Mouse (Mus musculus) embryonic fibroblast, embryonic 13.5 days (primary cell): ENCODE data around the gene Hspd1. TPM values are rescaled to one million over a fixed set of nuclear protein-coding genes. Genes with fewer than 3 reads are reported as not detected.
"Not testable (repeated sequence)": the region's sequence is repeated elsewhere in the genome, so short reads cannot be mapped to it uniquely, and the experiment has no call there.

ENCODE experiments used
- H3K27ac ChIP-seq: 2 replicates; pipeline ENCODE4 v1.5.1; 2012; ENCODE audit warnings: low read length, control low read depth, inconsistent platforms; ENCODE audit not compliant: insufficient read depth
- H3K4me1 ChIP-seq: 2 replicates; pipeline ENCODE4 v1.6.1; 2011; ENCODE audit warnings: low read length; ENCODE audit not compliant: control insufficient read depth, insufficient read depth
- H3K4me3 ChIP-seq: 2 replicates; pipeline ENCODE4 v1.5.1; 2011; ENCODE audit warnings: mild to moderate bottlenecking, control low read depth, low read length; ENCODE audit not compliant: insufficient read depth
- CTCF ChIP-seq: IDR thresholded peaks from 2 replicates; pipeline ENCODE4 v1.5.1; 2011; ENCODE audit warnings: mild to moderate bottlenecking, control low read depth, low read length, moderate library complexity, borderline replicate concordance; ENCODE audit not compliant: insufficient read depth
- POLR2A ChIP-seq: IDR thresholded peaks from 2 replicates; pipeline ENCODE4 v1.6.1; 2011; ENCODE audit warnings: low read depth, mild to moderate bottlenecking, control low read depth, low read length, moderate library complexity
- polyA plus RNA-seq: library from polyadenylated mRNA; stranded (reverse); fragments of >200 nt; gene quantifications from 2 replicates; pipeline ENCODE4 v1.2.4, GENCODE M21; 2011; ENCODE audit warnings: low read depth; ENCODE audit not compliant: missing spikeins, insufficient read length

The Hspd1 gene
- 335 and 353 TPM in 2 replicates for polyA plus RNA-seq

GRCm38 (mm10) chr1:55087932-55088610 is at the start of gene Hspd1, which contains the start of gene Hspe1:
TSS of gene Hspd1 (minus strand) at chr1:55088243.
TSS of gene Hspe1 (plus strand) at chr1:55088132.
- Histone ChIP-seq H3K27ac (peak within 1 kb of the TSS; percentile 91), H3K4me1 (peaks cover 5% of the 10 kb centered on the region), H3K4me3 (peak within 1 kb of the TSS; percentile 97)
- TF ChIP-seq POLR2A (peak; percentile 95), CTCF (no peak)

GRCm38 (mm10) chr1:55135846-55136245 is 47.8 kb upstream of the Hspd1 start:
- H3K4me3 ChIP-seq: no peak overlapping the region
- peaks cover 2% of the 10 kb centered on the region; the same call in 1 of the 2 replicates for H3K4me1 ChIP-seq
- no peak for TF ChIP-seq CTCF
- no peak for TF ChIP-seq POLR2A
- H3K27ac ChIP-seq: no peak overlapping the region

- Histone ChIP-seq H3K4me3 (no peak overlapping the region), H3K4me1 (peaks cover 2% of the 10 kb centered on the region; the same call in 1 of the 2 replicates), H3K27ac (no peak overlapping the region)
- no peak for TF ChIP-seq CTCF
- TF ChIP-seq POLR2A: no peak
Measured at GRCm38 (mm10) chr1:55134301-55134700, 46.3 kb upstream of the Hspd1 start.

GRCm38 (mm10) chr1:55133173-55133572 is 45.1 kb upstream of the Hspd1 start:
- H3K4me3 ChIP-seq: no peak overlapping the region
- peaks cover 2% of the 10 kb centered on the region; the same call in 1 of the 2 replicates for H3K4me1 ChIP-seq
- H3K27ac ChIP-seq: no peak overlapping the region
- TF ChIP-seq POLR2A: no peak
- no peak for TF ChIP-seq CTCF

GRCm38 (mm10) chr1:55132308-55132707 is 44.3 kb upstream of the Hspd1 start:
- Histone ChIP-seq H3K4me1 (peaks cover 2% of the 10 kb centered on the region; the same call in 1 of the 2 replicates), H3K4me3 (peak overlapping the region; percentile 74), H3K27ac (no peak overlapping the region)
- TF ChIP-seq CTCF (no peak), POLR2A (no peak)

GRCm38 (mm10) chr1:55131424-55132014 is 43.5 kb upstream of the Hspd1 start:
- H3K4me1 ChIP-seq: peaks cover 2% of the 10 kb centered on the region; the same call in 1 of the 2 replicates
- TF ChIP-seq POLR2A (no peak), CTCF (no peak)
- peak overlapping the region; percentile 74 for H3K4me3 ChIP-seq

GRCm38 (mm10) chr1:55130943-55131401 is 42.9 kb upstream of the Hspd1 start, which contains the start of gene Mob4:
TSS of gene Mob4 (plus strand) at chr1:55131231.
- TF ChIP-seq POLR2A: peak; percentile 81
- TF ChIP-seq CTCF: no peak
- Histone ChIP-seq H3K4me1 (peaks cover 2% of the 10 kb centered on the region; the same call in 1 of the 2 replicates), H3K4me3 (peak within 1 kb of the TSS; percentile 74), H3K27ac (peak within 1 kb of the TSS; percentile 78)

More at GRCm38 (mm10) chr1:55131424-55132014, 43.5 kb upstream of the Hspd1 start:
- H3K27ac ChIP-seq: peak overlapping the region; percentile 78

- Histone ChIP-seq H3K27ac (peak overlapping the region; percentile 42; the same call in 1 of the 2 replicates), H3K4me1 (peaks cover 2% of the 10 kb centered on the region; the same call in 1 of the 2 replicates), H3K4me3 (peak overlapping the region; percentile 55)
- TF ChIP-seq POLR2A: no peak
Measured at GRCm38 (mm10) chr1:55130190-55130916, 42.3 kb upstream of the Hspd1 start.

GRCm38 (mm10) chr1:55129716-55130115 is 41.7 kb upstream of the Hspd1 start:
- TF ChIP-seq POLR2A (no peak), CTCF (no peak)
- Histone ChIP-seq H3K4me3 (no peak overlapping the region), H3K27ac (no peak overlapping the region), H3K4me1 (peaks cover 2% of the 10 kb centered on the region; the same call in 1 of the 2 replicates)

GRCm38 (mm10) chr1:55124136-55124535 is 36.1 kb upstream of the Hspd1 start:
- H3K27ac ChIP-seq: not testable (repeated sequence)

More at GRCm38 (mm10) chr1:55124136-55124535, 36.1 kb upstream of the Hspd1 start:
- H3K4me3 ChIP-seq, H3K4me1 ChIP-seq: not testable (repeated sequence)
